Mouse (Mus musculus) myocyte (in vitro differentiated cells): Measurements from ENCODE around the gene Mreg. TPM values are rescaled to one million over a fixed set of nuclear protein-coding genes. Genes with fewer than 3 reads are reported as not detected.

Source experiments
- H3K27me3 ChIP-seq: one replicate; pipeline ENCODE4 v1.6.1; 2011; ENCODE audit not compliant: control insufficient read depth, insufficient read depth, insufficient read length
- H3K36me3 ChIP-seq: one replicate; pipeline ENCODE4 v1.6.1; 2011; ENCODE audit not compliant: control insufficient read depth, insufficient read depth
- H3K4me2 ChIP-seq: one replicate; pipeline ENCODE4 v1.6.1; 2011; ENCODE audit warnings: low read depth, control low read depth
- H3K4me3 ChIP-seq: one replicate; pipeline ENCODE4 v1.5.1; 2011; ENCODE audit warnings: mild to moderate bottlenecking, control low read depth, moderate library complexity
- H3K79me2 ChIP-seq: one replicate; pipeline ENCODE4 v1.6.1; 2011; ENCODE audit not compliant: control insufficient read depth, insufficient read depth
- H3ac ChIP-seq: one replicate; pipeline ENCODE4 v1.6.1; 2011; ENCODE audit not compliant: control insufficient read depth, insufficient read length
- CEBPB ChIP-seq: IDR thresholded peaks from 2 replicates; pipeline ENCODE4 v1.6.1; 2011; ENCODE audit warnings: mild to moderate bottlenecking, moderate library complexity; ENCODE audit not compliant: poor library complexity, insufficient read depth, severe bottlenecking
- E2F4 ChIP-seq: IDR thresholded peaks from one replicate; pipeline ENCODE4 v1.6.1; 2011; ENCODE audit warnings: mild to moderate bottlenecking, control low read depth, moderate library complexity; ENCODE audit not compliant: insufficient read depth
- MAX ChIP-seq: IDR thresholded peaks from one replicate; pipeline ENCODE4 v1.6.1; 2011; ENCODE audit warnings: low read depth, mild to moderate bottlenecking, control low read depth
- MYOD1 ChIP-seq, 3 experiments: IDR thresholded peaks; one replicate each; pipeline ENCODE4 v1.6.1; 2011; ENCODE audit warnings: control low read depth in 2 of 3, low read depth in 2 of 3, mild to moderate bottlenecking in 2 of 3, moderate library complexity in 1 of 3; ENCODE audit not compliant: insufficient read length in 2 of 3, control insufficient read depth in 1 of 3
- MYOG ChIP-seq, 3 experiments: IDR thresholded peaks; one replicate each; pipeline ENCODE4 v1.6.1; 2011; ENCODE audit warnings: control low read depth in 2 of 3, low read depth in 2 of 3, mild to moderate bottlenecking in 2 of 3; ENCODE audit not compliant: insufficient read length in 2 of 3, control insufficient read depth in 1 of 3, insufficient read depth in 1 of 3
- POLR2A ChIP-seq: IDR thresholded peaks from one replicate; pipeline ENCODE4 v1.6.1; 2011; ENCODE audit warnings: low read depth, mild to moderate bottlenecking, control low read depth, moderate library complexity; ENCODE audit not compliant: insufficient read length
- POLR2AphosphoS2 ChIP-seq: IDR thresholded peaks from one replicate; pipeline ENCODE4 v1.6.1; 2011; ENCODE audit warnings: low read depth, control low read depth; ENCODE audit not compliant: insufficient read length
- REST ChIP-seq: IDR thresholded peaks from one replicate; pipeline ENCODE4 v1.6.1; 2011; ENCODE audit warnings: mild to moderate bottlenecking, control low read depth, moderate library complexity; ENCODE audit not compliant: insufficient read depth, insufficient read length
- SRF ChIP-seq: IDR thresholded peaks from one replicate; pipeline ENCODE4 v1.6.1; 2011; ENCODE audit warnings: low read depth; ENCODE audit not compliant: control insufficient read depth, insufficient read length
- TCF12 ChIP-seq: IDR thresholded peaks from one replicate; pipeline ENCODE4 v1.6.1; 2011; ENCODE audit warnings: mild to moderate bottlenecking, control low read depth; ENCODE audit not compliant: poor library complexity, insufficient read depth, severe bottlenecking
- TCF3 ChIP-seq: IDR thresholded peaks from one replicate; pipeline ENCODE4 v1.6.1; 2011; ENCODE audit warnings: low read depth, control low read depth; ENCODE audit not compliant: insufficient read length
- USF1 ChIP-seq: IDR thresholded peaks from one replicate; pipeline ENCODE4 v1.6.1; 2011; ENCODE audit warnings: low read depth, mild to moderate bottlenecking, control low read depth, moderate library complexity
- polyA plus RNA-seq: library from polyadenylated mRNA; unstranded; fragments of >200 nt; fragmentation: generic; extraction: Trizol; gene quantifications from one replicate; pipeline ENCODE4 v1.2.1, GENCODE M21; 2012; ENCODE audit warnings: missing spikeins

The Mreg gene
- polyA plus RNA-seq, 1 experiment: 2.0 TPM

DNA sequence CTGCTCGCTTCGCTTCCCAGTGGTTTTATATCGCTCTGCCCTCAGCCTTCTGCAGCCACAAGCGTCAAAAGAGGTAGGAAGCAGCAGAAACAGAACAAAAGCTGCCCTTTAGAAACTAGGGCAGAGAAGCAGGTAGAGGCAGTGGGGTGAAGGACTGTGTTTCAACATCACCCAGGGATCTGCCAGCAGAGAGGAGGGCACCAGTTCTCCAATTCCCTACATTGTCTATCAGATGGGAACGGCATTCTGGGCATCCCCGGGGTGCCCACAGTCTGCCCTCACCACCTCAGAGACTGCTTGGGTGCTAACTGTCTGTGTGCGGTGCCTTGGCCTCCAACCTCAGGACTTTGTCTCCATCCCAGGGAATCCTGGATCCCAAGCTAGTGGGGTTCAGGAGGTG lies 32.2 kb downstream of the Mreg start:
- no peak for TF ChIP-seq POLR2AphosphoS2
- H3K4me3 ChIP-seq: no peak overlapping the region
- no peak overlapping the region for H3K4me2 ChIP-seq
- H3K36me3 ChIP-seq: no peaks in the 10 kb centered on the region
- H3ac ChIP-seq: no peak overlapping the region
- no peaks in the 10 kb centered on the region for H3K79me2 ChIP-seq
- no peaks in the 10 kb centered on the region for H3K27me3 ChIP-seq

DNA sequence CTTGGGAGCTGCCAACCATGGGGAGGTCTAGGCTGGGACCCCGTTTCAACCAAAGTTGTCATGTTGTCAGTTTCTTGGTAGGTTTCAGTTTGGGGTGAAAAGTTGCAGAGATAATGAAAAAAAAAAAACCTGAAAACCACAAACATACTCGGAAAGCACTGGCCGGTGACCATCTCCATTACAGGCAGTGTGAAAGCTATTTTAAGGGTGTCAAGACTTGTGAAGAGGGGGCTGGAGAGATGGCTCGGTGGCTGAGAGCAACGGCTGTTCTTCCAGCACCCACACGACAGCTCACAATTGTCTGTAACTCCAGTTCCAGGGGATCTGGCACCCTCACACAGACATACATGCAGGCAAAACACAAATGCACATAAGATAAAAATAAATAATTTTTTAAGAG lies 35.9 kb downstream of the Mreg start:
- TF ChIP-seq SRF (no peak), MYOG (IDR thresholded peaks at IDR 0.05; ENCODE audit: control insufficient read depth in 1 of 3, insufficient read depth in 1 of 3, insufficient read length in 2 of 3, low read depth in 2 of 3) (no peak), MYOD1 (IDR thresholded peaks at IDR 0.05; ENCODE audit: control insufficient read depth in 1 of 3, insufficient read length in 2 of 3, low read depth in 2 of 3) (no peak), CEBPB (no peak), TCF3 (no peak), E2F4 (no peak), MAX (no peak), TCF12 (no peak), USF1 (no peak), POLR2AphosphoS2 (no peak), REST (no peak), POLR2A (no peak)
- Histone ChIP-seq H3K4me3 (no peak overlapping the region), H3ac (no peak overlapping the region), H3K4me2 (no peak overlapping the region), H3K79me2 (no peaks in the 10 kb centered on the region), H3K36me3 (no peaks in the 10 kb centered on the region), H3K27me3 (no peaks in the 10 kb centered on the region)

DNA sequence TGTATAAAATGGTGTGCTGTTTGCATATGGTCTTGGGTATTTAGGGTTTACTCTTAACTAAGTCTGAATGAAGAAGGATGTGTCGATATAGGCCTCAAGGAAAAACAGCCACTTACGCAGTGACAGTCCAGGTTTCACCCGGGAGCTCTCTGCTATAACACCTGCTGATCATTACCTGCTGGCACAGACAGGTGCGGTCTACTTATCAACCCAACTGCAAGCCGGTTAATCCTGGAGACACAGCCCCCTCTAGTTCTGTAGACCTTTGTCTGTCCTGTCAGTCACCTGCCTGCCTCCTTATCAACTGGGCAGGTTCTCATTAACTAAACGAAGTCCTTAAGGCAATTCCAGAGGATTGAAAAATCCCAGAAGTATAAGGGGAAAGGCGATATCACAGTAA lies 37.9 kb downstream of the Mreg start:
- H3K4me2 ChIP-seq: no peak overlapping the region
- no peaks in the 10 kb centered on the region for H3K27me3 ChIP-seq
- TF ChIP-seq POLR2AphosphoS2: no peak
- TF ChIP-seq TCF3: no peak
- TF ChIP-seq TCF12: no peak
- no peaks in the 10 kb centered on the region for H3K36me3 ChIP-seq
- H3K79me2 ChIP-seq: no peaks in the 10 kb centered on the region
- H3ac ChIP-seq: no peak overlapping the region
- no peak overlapping the region for H3K4me3 ChIP-seq

DNA sequence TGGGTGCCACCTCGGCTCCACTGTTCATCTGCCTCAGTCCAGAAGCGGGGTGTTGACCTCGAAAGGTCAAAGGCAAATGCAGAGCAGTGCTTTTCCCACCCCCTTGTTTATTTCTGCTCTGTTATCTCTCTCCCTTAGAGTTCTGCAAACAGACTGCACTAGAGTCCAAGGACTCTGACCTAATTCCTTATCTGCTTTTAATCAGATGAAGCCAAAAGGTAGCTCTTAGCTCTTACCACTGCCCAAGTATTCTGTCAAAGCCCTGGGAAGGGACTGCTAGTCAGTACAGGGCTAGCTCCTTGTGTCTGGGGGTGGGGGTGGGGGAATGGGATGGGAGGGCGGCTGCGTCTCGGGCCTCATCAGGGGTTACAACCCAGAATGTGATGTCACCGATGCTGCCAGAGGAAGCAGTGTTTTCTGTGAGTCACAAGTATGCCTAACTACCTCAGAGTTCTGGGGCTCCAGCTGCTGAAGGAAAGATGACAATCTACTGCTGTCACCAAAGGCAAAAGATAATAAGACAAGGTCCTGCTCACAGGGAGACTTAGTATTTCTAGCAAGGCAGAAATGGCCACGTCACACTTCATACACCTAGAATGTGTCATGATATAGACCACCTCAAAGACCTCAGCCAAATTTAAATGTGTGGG lies 38.6 kb downstream of the Mreg start:
- H3K36me3 ChIP-seq: no peaks in the 10 kb centered on the region
- TF ChIP-seq MYOG (IDR thresholded peaks at IDR 0.05; ENCODE audit: control insufficient read depth in 1 of 3, insufficient read depth in 1 of 3, insufficient read length in 2 of 3, low read depth in 2 of 3): no peak
- no peak for TF ChIP-seq REST
- no peak for TF ChIP-seq POLR2A
- TF ChIP-seq MAX: no peak
- no peak for TF ChIP-seq E2F4
- TF ChIP-seq CEBPB: no peak
- TF ChIP-seq POLR2AphosphoS2: no peak
- no peak for TF ChIP-seq SRF
- TF ChIP-seq TCF12: no peak
- H3K79me2 ChIP-seq: no peaks in the 10 kb centered on the region
- H3ac ChIP-seq: no peak overlapping the region
- no peak overlapping the region for H3K4me3 ChIP-seq
- no peak overlapping the region for H3K4me2 ChIP-seq
- H3K27me3 ChIP-seq: no peaks in the 10 kb centered on the region

DNA sequence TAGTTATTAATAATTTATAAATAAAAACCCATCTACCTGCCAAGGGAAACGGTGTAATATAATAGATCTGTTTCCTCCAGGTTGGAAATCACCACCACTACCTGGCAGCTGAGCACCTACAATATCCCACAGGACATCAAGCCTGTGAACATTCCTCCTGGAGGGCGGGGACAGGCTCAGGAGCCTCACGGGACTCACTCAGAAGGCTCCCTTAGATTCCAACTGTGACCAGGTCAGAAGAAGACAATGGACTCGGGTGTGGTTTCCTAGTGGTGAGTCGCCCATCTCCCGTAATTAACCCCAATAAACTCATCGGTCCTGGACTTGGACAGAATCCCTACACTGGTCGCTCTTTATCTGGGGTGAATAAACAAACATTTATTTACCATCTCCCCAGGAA lies 39.3 kb downstream of the Mreg start:
- TF ChIP-seq TCF3: no peak
- no peaks in the 10 kb centered on the region for H3K36me3 ChIP-seq

More for the DNA sequence above, 39.3 kb downstream of the Mreg start:
- no peak overlapping the region for H3ac ChIP-seq
- H3K27me3 ChIP-seq: no peaks in the 10 kb centered on the region
- H3K79me2 ChIP-seq: no peaks in the 10 kb centered on the region
- H3K4me2 ChIP-seq: no peak overlapping the region
- no peak overlapping the region for H3K4me3 ChIP-seq
